Mouse (Mus musculus) MEL (cell line): Measurements from ENCODE around the gene Cttnbp2. TPM values are rescaled to one million over a fixed set of nuclear protein-coding genes. Genes with fewer than 3 reads are reported as not detected.
A peak's percentile ranks its signal among the peaks of the same experiment; 100 is the strongest.

Source experiments
- DNase-seq: peaks from one replicate; pipeline ENCODE4 v3.0.0; 2011; ENCODE audit warnings: low read depth, low spot score
- H3K27ac ChIP-seq: 2 replicates; pipeline ENCODE4 v1.5.1; 2012; ENCODE audit warnings: low read depth, mild to moderate bottlenecking, control low read depth, low read length, moderate library complexity; ENCODE audit not compliant: control insufficient read depth
- H3K27me3 ChIP-seq, 2 experiments: fragments of 150-350 bp in 1 of 2; sonication (generic) in 1 of 2; 2 replicates each; pipeline ENCODE4 v1.6.1; 2012; ENCODE audit warnings: low read length in 2 of 2, mild to moderate bottlenecking in 2 of 2, improper control_type of control experiment in 1 of 2, moderate library complexity in 1 of 2; ENCODE audit not compliant: insufficient read depth in 2 of 2, control insufficient read depth in 1 of 2
- H3K36me3 ChIP-seq, 2 experiments: 2 replicates each; pipeline ENCODE4 v1.6.1; 2012 to 2014; ENCODE audit warnings: low read length in 2 of 2, improper control_type of control experiment in 1 of 2, inconsistent platforms in 1 of 2, mild to moderate bottlenecking in 1 of 2; ENCODE audit not compliant: insufficient read depth in 2 of 2, control insufficient read depth in 1 of 2
- H3K4me1 ChIP-seq, 2 experiments: fragments of 150-350 bp in 1 of 2; sonication (generic) in 1 of 2; 2 replicates each; pipeline ENCODE4 v1.6.1; 2012; ENCODE audit warnings: low read length in 2 of 2, improper control_type of control experiment in 1 of 2, mild to moderate bottlenecking in 1 of 2; ENCODE audit not compliant: insufficient read depth in 2 of 2, control insufficient read depth in 1 of 2
- H3K4me3 ChIP-seq, 2 experiments: fragments of 150-350 bp in 1 of 2; sonication (generic) in 1 of 2; 2 replicates each; pipeline ENCODE4 v1.5.1; 2012; ENCODE audit warnings: low read depth in 2 of 2, low read length in 2 of 2, mild to moderate bottlenecking in 2 of 2, moderate library complexity in 2 of 2, control low read depth in 1 of 2, improper control_type of control experiment in 1 of 2; ENCODE audit not compliant: control insufficient read depth in 1 of 2, insufficient read depth in 1 of 2
- H3K79me2 ChIP-seq: 2 replicates; pipeline ENCODE4 v1.6.1; 2012; ENCODE audit warnings: mild to moderate bottlenecking, low read length, moderate library complexity; ENCODE audit not compliant: control insufficient read depth, poor library complexity, insufficient read depth
- H3K9ac ChIP-seq: 2 replicates; pipeline ENCODE4 v1.6.1; 2012; ENCODE audit warnings: low read depth, mild to moderate bottlenecking, control low read depth, low read length, moderate library complexity; ENCODE audit not compliant: control insufficient read depth, poor library complexity, severe bottlenecking
- H3K9me3 ChIP-seq: fragments of 150-350 bp; sonication (generic); replicated peaks from 2 replicates; pipeline ENCODE4 v1.6.1; 2012; ENCODE audit warnings: mild to moderate bottlenecking, low read length, improper control_type of control experiment, moderate library complexity; ENCODE audit not compliant: insufficient read depth
- CHD2 ChIP-seq: IDR thresholded peaks from 2 replicates; pipeline ENCODE4 v1.6.1; 2011; ENCODE audit warnings: low read length, improper control_type of control experiment
- CTCF ChIP-seq, 3 experiments: IDR thresholded peaks in 2 of 3; conservative IDR thresholded peaks in 1 of 3; 2 replicates each; pipeline ENCODE4 v1.5.1; 2011 to 2012; ENCODE audit warnings: low read length in 3 of 3, low read depth in 2 of 3, mild to moderate bottlenecking in 2 of 3, improper control_type of control experiment in 1 of 3, inconsistent platforms in 1 of 3, mixed read lengths in 1 of 3, moderate library complexity in 1 of 3; ENCODE audit not compliant: control insufficient read depth in 1 of 3, insufficient read depth in 1 of 3, poor library complexity in 1 of 3, severe bottlenecking in 1 of 3
- GABPA ChIP-seq: IDR thresholded peaks from 2 replicates; pipeline ENCODE4 v1.6.1; 2012; ENCODE audit warnings: low read depth, mild to moderate bottlenecking, inconsistent platforms, low read length, improper control_type of control experiment, moderate library complexity
- MXI1 ChIP-seq: IDR thresholded peaks from 2 replicates; pipeline ENCODE4 v1.6.1; 2011; ENCODE audit warnings: mild to moderate bottlenecking, low read depth, low read length, improper control_type of control experiment
- MYC ChIP-seq: IDR thresholded peaks from 2 replicates; pipeline ENCODE4 v1.6.1; 2011; ENCODE audit warnings: low read depth, mild to moderate bottlenecking, low read length, improper control_type of control experiment, moderate library complexity
- RAD21 ChIP-seq: IDR thresholded peaks from 2 replicates; pipeline ENCODE4 v1.6.1; 2011; ENCODE audit warnings: mild to moderate bottlenecking, low read depth, low read length, improper control_type of control experiment
- RCOR1 ChIP-seq: IDR thresholded peaks from 2 replicates; pipeline ENCODE4 v1.6.1; 2012; ENCODE audit warnings: low read depth, mild to moderate bottlenecking, inconsistent platforms, low read length, improper control_type of control experiment
- SMC3 ChIP-seq: IDR thresholded peaks from 2 replicates; pipeline ENCODE4 v1.6.1; 2011; ENCODE audit warnings: low read depth, low read length, improper control_type of control experiment
- TBP ChIP-seq: IDR thresholded peaks from 2 replicates; pipeline ENCODE4 v1.8.0; 2011; ENCODE audit warnings: low read depth, low read length, improper control_type of control experiment
- USF2 ChIP-seq, 2 experiments: IDR thresholded peaks; 2 replicates each; pipeline ENCODE4 v1.6.1; 2011 to 2012; ENCODE audit warnings: improper control_type of control experiment in 2 of 2, low read length in 2 of 2, borderline replicate concordance in 1 of 2, inconsistent platforms in 1 of 2, low read depth in 1 of 2, mild to moderate bottlenecking in 1 of 2; ENCODE audit not compliant: insufficient read depth in 1 of 2
- ZC3H11A ChIP-seq: IDR thresholded peaks from 2 replicates; pipeline ENCODE4 v1.6.1; 2012; ENCODE audit warnings: low read depth, mild to moderate bottlenecking, inconsistent platforms, low read length, improper control_type of control experiment
- ZMIZ1 ChIP-seq: IDR thresholded peaks from 2 replicates; pipeline ENCODE4 v1.6.1; 2012; ENCODE audit warnings: low read depth, mild to moderate bottlenecking, inconsistent platforms, low read length, improper control_type of control experiment, moderate library complexity
- polyA plus RNA-seq, 2 experiments: library from polyadenylated mRNA; stranded (reverse) in 1 of 2; unstranded in 1 of 2; fragments of >175 nt in 1 of 2; fragments of >200 nt in 1 of 2; gene quantifications; 2 replicates each; pipeline versions ENCODE4 v1.2.1 to v1.2.4; 2012; ENCODE audit warnings: low replicate concordance in 2 of 2, low read depth in 1 of 2; ENCODE audit not compliant: insufficient read length in 2 of 2, insufficient read depth in 1 of 2, missing spikeins in 1 of 2
- total RNA-seq: library from RNA; depleted of rRNA; stranded (reverse); fragments of 300-350 nt; gene quantifications from 2 replicates; pipeline ENCODE4 v1.2.3, GENCODE M21; 2012

The Cttnbp2 gene
- total and polyA plus RNA-seq, 3 experiments, result 0.77 to 1.2 TPM; not detected in 1

GRCm38 (mm10) chr6:18401066-18401674 is 113.5 kb downstream of the Cttnbp2 start:
- H3K4me3 ChIP-seq, result no peak overlapping the region
- TF ChIP-seq RAD21 (peak; percentile 88), RCOR1 (no peak), ZC3H11A (peak; percentile 86), SMC3 (peak; percentile 96), MXI1 (no peak), USF2 (IDR thresholded peaks at IDR 0.05; ENCODE audit: borderline replicate concordance in 1 of 2, insufficient read depth in 1 of 2, low read depth in 1 of 2, low read length in 2 of 2) (no peak), MYC (no peak), GABPA (no peak), CTCF (IDR thresholded peaks at IDR 0.05 in 2 of 3, conservative IDR thresholded peaks at IDR 0.05 in 1 of 3; ENCODE audit: control insufficient read depth in 1 of 3, insufficient read depth in 1 of 3, low read depth in 2 of 3, low read length in 3 of 3, poor library complexity in 1 of 3, severe bottlenecking in 1 of 3) (peak; percentile 4 to 76 (median 50); a peak in 3 of 6 replicates), TBP (no peak)
- no peaks in the 10 kb centered on the region; a peak in 1 of 4 replicates for H3K27me3 ChIP-seq
- no peaks in the 10 kb centered on the region for H3K79me2 ChIP-seq
- H3K9me3 ChIP-seq, result no peaks in the 10 kb centered on the region
- H3K27ac ChIP-seq, result no peak overlapping the region
- H3K4me1 ChIP-seq, result no peaks in the 10 kb centered on the region
- DNase-seq, result peak; percentile 54
- H3K36me3 ChIP-seq, result no peaks in the 10 kb centered on the region
- no peak overlapping the region for H3K9ac ChIP-seq

GRCm38 (mm10) chr6:18381380-18381779 is 133.3 kb downstream of the Cttnbp2 start:
- Histone ChIP-seq H3K36me3 (peaks cover 0 to 11% of the 10 kb centered on the region in 2 experiments; a peak in 2 of 4 replicates), H3K27me3 (no peaks in the 10 kb centered on the region; a peak in 1 of 4 replicates), H3K9ac (no peak overlapping the region), H3K27ac (no peak overlapping the region), H3K4me3 (no peak overlapping the region), H3K4me1 (peaks cover 11 to 12% of the 10 kb centered on the region in 2 experiments; a peak in 2 of 4 replicates), H3K79me2 (no peaks in the 10 kb centered on the region), H3K9me3 (no peaks in the 10 kb centered on the region)
- TF ChIP-seq ZMIZ1 (no peak), CHD2 (no peak)
- DNase-seq, result no peak
